Mouse (Mus musculus) cerebellum, adult 2 months (tissue): ENCODE measurements at regions not wholly inside any gene's neighbourhood (a gene's known extent, or its start where the extent isn't known, plus 50 kb on each side); places are given as distances from the start of the nearest gene placed in this dataset.

Source experiments
- DNase-seq, 2 experiments: peaks; one replicate each; pipeline ENCODE4 v3.0.0; 2021
- H3K27ac ChIP-seq: fragments of 200-500 bp; 2 replicates; pipeline ENCODE4 v1.5.1; 2012; ENCODE audit warnings: low read length, control low read depth, inconsistent platforms; ENCODE audit not compliant: insufficient read depth
- H3K27me3 ChIP-seq: fragments of 200-500 bp; 2 replicates; pipeline ENCODE4 v1.6.1; 2012; ENCODE audit warnings: inconsistent platforms, mild to moderate bottlenecking, low read length, moderate library complexity; ENCODE audit not compliant: control insufficient read depth, insufficient read depth
- H3K4me1 ChIP-seq: fragments of 200-500 bp; 2 replicates; pipeline ENCODE4 v1.6.1; 2011; ENCODE audit warnings: low read length; ENCODE audit not compliant: control insufficient read depth, insufficient read depth
- H3K4me3 ChIP-seq: fragments of 200-500 bp; replicated peaks from 2 replicates; pipeline ENCODE3; 2011; ENCODE audit warnings: mild to moderate bottlenecking, low read depth, low read length, control low read depth; ENCODE audit not compliant: insufficient read depth
- CTCF ChIP-seq: fragments of 200-500 bp; IDR thresholded peaks from 2 replicates; pipeline ENCODE4 v1.5.1; 2011; ENCODE audit warnings: low read depth, mild to moderate bottlenecking, control low read depth, low read length, moderate library complexity, borderline replicate concordance; ENCODE audit not compliant: insufficient read depth
- POLR2A ChIP-seq: fragments of 200-500 bp; IDR thresholded peaks from 2 replicates; pipeline ENCODE4 v1.6.1; 2011; ENCODE audit warnings: low read length, control low read depth, borderline replicate concordance; ENCODE audit not compliant: insufficient read depth
- WGBS: fragments of 180-500 bp; shearing (Covaris S2); methylation state at CpG from one replicate; pipeline ENCODE4 v1.1.7; 2018; 5-methylcytosine and 5-hydroxymethylcytosine counted together

DNA sequence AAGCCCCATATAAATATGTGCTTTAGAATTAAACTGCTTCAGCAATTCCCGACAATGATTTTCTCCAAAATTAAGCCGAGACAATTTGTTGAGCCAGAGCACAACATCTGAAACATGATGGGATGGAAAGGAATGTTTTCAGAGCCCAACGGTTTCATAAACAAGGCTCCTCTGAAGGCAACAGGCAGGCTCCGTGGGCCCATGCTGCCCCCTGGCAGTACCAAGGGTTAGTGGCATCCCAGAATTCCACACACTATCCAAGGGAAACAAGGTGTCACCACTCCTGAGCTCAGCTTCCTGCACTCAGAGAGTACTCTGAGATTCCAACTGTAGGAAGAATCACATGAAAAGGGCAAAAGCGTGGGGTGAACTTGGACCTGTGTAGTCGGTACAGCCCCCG is 57.5 kb upstream of the Ptprt start:
- DNase-seq = no peak
- Histone ChIP-seq H3K4me1 (no peaks in the 10 kb centered on the region), H3K27ac (no peak overlapping the region), H3K4me3 (no peak overlapping the region), H3K27me3 (no peaks in the 10 kb centered on the region)
- 58% methylated on average over 7 of the region's 7 CpGs for WGBS
- TF ChIP-seq CTCF (peak; percentile 55), POLR2A (no peak)

DNA sequence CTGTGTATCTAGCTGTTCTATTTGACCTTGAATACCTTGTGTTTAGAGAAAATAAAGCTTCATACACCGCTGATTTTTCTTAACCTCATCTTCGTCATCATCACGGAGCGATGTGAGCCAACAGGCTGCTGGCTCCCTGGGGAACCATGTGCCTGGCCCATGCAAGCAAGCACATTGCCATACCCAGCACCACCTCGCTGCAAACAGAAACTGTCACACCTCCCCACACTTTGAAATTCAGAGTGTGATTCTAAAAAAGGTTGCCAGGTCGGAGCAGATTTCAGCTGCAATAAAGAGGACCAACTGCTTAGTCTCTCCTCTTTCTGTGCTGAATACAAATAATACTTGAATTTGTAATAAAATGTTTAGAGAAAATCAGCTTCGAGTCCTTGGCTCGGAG is 54.0 kb upstream of the Ptprt start:
- Histone ChIP-seq H3K27ac (no peak overlapping the region), H3K4me3 (no peak overlapping the region), H3K27me3 (no peaks in the 10 kb centered on the region), H3K4me1 (no peaks in the 10 kb centered on the region)
- WGBS = 72% methylated on average over 8 of the region's 8 CpGs
- TF ChIP-seq CTCF (no peak), POLR2A (no peak)
- DNase-seq = no peak

DNA sequence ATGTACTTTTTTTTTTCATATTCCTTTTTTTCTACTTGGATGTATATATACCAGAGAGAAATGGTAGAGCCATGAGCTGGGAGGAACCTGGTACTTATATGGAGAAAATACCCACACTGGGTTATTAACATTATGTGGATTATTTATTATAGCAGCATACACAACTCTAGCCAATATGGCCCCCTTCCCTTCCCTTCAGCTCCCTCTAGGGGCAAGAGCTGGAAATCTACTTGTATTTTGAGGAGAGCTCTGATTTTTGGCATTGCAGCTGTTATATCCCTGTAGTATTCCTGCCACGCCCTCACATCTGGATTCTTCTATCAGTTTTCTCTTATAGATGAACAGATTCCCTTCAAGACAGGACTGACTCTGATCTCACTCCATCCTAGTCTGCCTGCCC is 52.0 kb upstream of the Ptprt start:
- H3K27ac ChIP-seq = no peak overlapping the region
- H3K4me3 ChIP-seq = no peak overlapping the region
- no peaks in the 10 kb centered on the region for H3K4me1 ChIP-seq
- no peak for TF ChIP-seq POLR2A
- peak; percentile 20; the same call in 1 of the 2 replicates for TF ChIP-seq CTCF
- DNase-seq = no peak
- H3K27me3 ChIP-seq = no peaks in the 10 kb centered on the region
- 46% methylated on average over 1 of the region's 1 CpGs for WGBS

DNA sequence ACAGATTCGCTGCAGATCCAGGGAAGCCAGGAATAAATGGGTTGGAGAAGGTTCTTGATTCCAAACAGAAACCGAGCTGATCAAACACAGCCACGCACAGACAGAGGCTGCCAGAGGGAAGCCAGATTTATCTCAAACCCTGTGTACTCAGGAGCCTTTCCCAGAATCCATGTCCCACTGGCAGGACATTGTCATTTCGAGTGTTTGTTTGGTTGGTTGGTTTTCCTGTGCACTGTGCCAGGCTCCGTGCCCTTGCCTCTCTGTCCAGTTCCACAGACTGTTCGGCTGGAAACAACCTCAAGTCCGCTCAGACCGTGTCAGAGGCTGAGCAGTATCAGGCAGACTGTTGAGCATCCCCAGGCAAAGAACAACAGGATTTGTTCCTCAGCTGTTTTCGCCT is 51.4 kb upstream of the Ptprt start:
- 44% methylated on average over 9 of the region's 9 CpGs for WGBS
- Histone ChIP-seq H3K27me3 (no peaks in the 10 kb centered on the region), H3K4me3 (no peak overlapping the region), H3K4me1 (no peaks in the 10 kb centered on the region), H3K27ac (no peak overlapping the region)
- DNase-seq = no peak
- no peak for TF ChIP-seq CTCF
